Mouse (Mus musculus): ENCODE results near the gene Tmprss2. TPM values are rescaled to one million over a fixed set of nuclear protein-coding genes. Genes with fewer than 3 reads are reported as not detected.
A peak's percentile ranks its signal among the peaks of the same experiment; 100 is the strongest.

The Tmprss2 gene
- polyA plus RNA-seq (2015; fragmentation: Nextera tagmentation; extraction: Ambion mirVana) = 0.06 and 0.26 TPM in 2 replicates

GRCm38 (mm10) chr16:97610939-97611338 lies at the start of gene Tmprss2:
Gene Tmprss2 (minus strand): TSS chr16:97611195.
- Histone ChIP-seq H3K27ac (no peak within 1 kb of the TSS), H3K4me2 (peak within 1 kb of the TSS; percentile 73), H3K9ac (no peak within 1 kb of the TSS; the same call in 1 of the 2 replicates), H3K27me3 (replicated peaks) (peaks cover 37% of the 10 kb centered on the region), H3K9me3 (no peaks in the 10 kb centered on the region), H3K4me3 (peak within 1 kb of the TSS; percentile 38), H3K36me3 (replicated peaks) (no peaks in the 10 kb centered on the region), H3K4me1 (peaks cover 13% of the 10 kb centered on the region)
- ATAC-seq (replicated peaks) = no peak
- WGBS = 1% methylated on average over 30 of the region's 30 CpGs

- ATAC-seq (replicated peaks) = no peak
Observed at GRCm38 (mm10) chr16:97659225-97659658, 48.2 kb upstream of the Tmprss2 start.

GRCm38 (mm10) chr16:97658481-97658880 lies 47.5 kb upstream of the Tmprss2 start:
- no peak for ATAC-seq (replicated peaks)
- Histone ChIP-seq H3K4me2 (no peak overlapping the region), H3K9me3 (no peaks in the 10 kb centered on the region), H3K36me3 (replicated peaks) (no peaks in the 10 kb centered on the region), H3K9ac (no peak overlapping the region), H3K4me3 (no peak overlapping the region), H3K27ac (no peak overlapping the region), H3K27me3 (replicated peaks) (no peaks in the 10 kb centered on the region), H3K4me1 (no peaks in the 10 kb centered on the region)
- WGBS = 48% methylated on average over 6 of the region's 6 CpGs

More at GRCm38 (mm10) chr16:97659225-97659658, 48.2 kb upstream of the Tmprss2 start:
- Histone ChIP-seq H3K9me3 (no peaks in the 10 kb centered on the region), H3K4me1 (no peaks in the 10 kb centered on the region), H3K27me3 (replicated peaks) (no peaks in the 10 kb centered on the region), H3K9ac (no peak overlapping the region), H3K36me3 (replicated peaks) (no peaks in the 10 kb centered on the region), H3K4me2 (no peak overlapping the region), H3K4me3 (no peak overlapping the region), H3K27ac (no peak overlapping the region)
- WGBS = 7% methylated on average over 1 of the region's 1 CpGs

GRCm38 (mm10) chr16:97655800-97656199 lies 44.8 kb upstream of the Tmprss2 start:
- Histone ChIP-seq H3K27ac (no peak overlapping the region), H3K4me3 (no peak overlapping the region), H3K36me3 (replicated peaks) (no peaks in the 10 kb centered on the region), H3K27me3 (replicated peaks) (no peaks in the 10 kb centered on the region), H3K9ac (no peak overlapping the region), H3K4me1 (no peaks in the 10 kb centered on the region), H3K4me2 (no peak overlapping the region), H3K9me3 (no peaks in the 10 kb centered on the region)
- WGBS = 73% methylated on average over 2 of the region's 2 CpGs
- ATAC-seq (replicated peaks) = no peak

- no peak for ATAC-seq (replicated peaks)
- H3K36me3 ChIP-seq (replicated peaks) = no peaks in the 10 kb centered on the region
- no peak overlapping the region for H3K27ac ChIP-seq
- no peak overlapping the region for H3K4me2 ChIP-seq
- H3K4me3 ChIP-seq = no peak overlapping the region
- 79% methylated on average over 9 of the region's 9 CpGs for WGBS
- H3K27me3 ChIP-seq (replicated peaks) = no peaks in the 10 kb centered on the region
- no peaks in the 10 kb centered on the region for H3K9me3 ChIP-seq
- no peaks in the 10 kb centered on the region for H3K4me1 ChIP-seq
- no peak overlapping the region for H3K9ac ChIP-seq
Observed at GRCm38 (mm10) chr16:97649522-97650188, 38.7 kb upstream of the Tmprss2 start.

GRCm38 (mm10) chr16:97644681-97645080 lies 33.7 kb upstream of the Tmprss2 start:
- Histone ChIP-seq H3K4me2 (no peak overlapping the region), H3K36me3 (replicated peaks) (no peaks in the 10 kb centered on the region), H3K27me3 (replicated peaks) (no peaks in the 10 kb centered on the region), H3K27ac (no peak overlapping the region), H3K4me1 (no peaks in the 10 kb centered on the region), H3K9ac (no peak overlapping the region), H3K9me3 (no peaks in the 10 kb centered on the region), H3K4me3 (no peak overlapping the region)
- ATAC-seq (replicated peaks) = no peak

- Histone ChIP-seq H3K27ac (no peak overlapping the region), H3K36me3 (replicated peaks) (no peaks in the 10 kb centered on the region), H3K9me3 (no peaks in the 10 kb centered on the region), H3K4me3 (no peak overlapping the region), H3K4me2 (no peak overlapping the region), H3K9ac (no peak overlapping the region), H3K27me3 (replicated peaks) (no peaks in the 10 kb centered on the region), H3K4me1 (no peaks in the 10 kb centered on the region)
- WGBS = 94% methylated on average over 3 of the region's 3 CpGs
- no peak for ATAC-seq (replicated peaks)
Observed at GRCm38 (mm10) chr16:97639630-97640029, 28.6 kb upstream of the Tmprss2 start.

GRCm38 (mm10) chr16:97632880-97633484 lies 22.0 kb upstream of the Tmprss2 start:
- no peak overlapping the region for H3K4me2 ChIP-seq
- no peak overlapping the region for H3K9ac ChIP-seq
- no peak overlapping the region for H3K4me3 ChIP-seq
- no peaks in the 10 kb centered on the region for H3K4me1 ChIP-seq
- WGBS = 71% methylated on average over 4 of the region's 4 CpGs
- H3K9me3 ChIP-seq = no peaks in the 10 kb centered on the region
- H3K27me3 ChIP-seq (replicated peaks) = no peaks in the 10 kb centered on the region
- H3K36me3 ChIP-seq (replicated peaks) = no peaks in the 10 kb centered on the region
- H3K27ac ChIP-seq = no peak overlapping the region
- no peak for ATAC-seq (replicated peaks)

GRCm38 (mm10) chr16:97623166-97623565 lies 12.2 kb upstream of the Tmprss2 start:
- no peak overlapping the region for H3K27ac ChIP-seq
- no peaks in the 10 kb centered on the region for H3K4me1 ChIP-seq
- no peak overlapping the region for H3K4me3 ChIP-seq
- H3K9ac ChIP-seq = no peak overlapping the region
- no peak overlapping the region for H3K4me2 ChIP-seq
- H3K9me3 ChIP-seq = no peaks in the 10 kb centered on the region
- ATAC-seq (replicated peaks) = no peak
- WGBS = 79% methylated on average over 6 of the region's 6 CpGs
- H3K27me3 ChIP-seq (replicated peaks) = no peaks in the 10 kb centered on the region
- no peaks in the 10 kb centered on the region for H3K36me3 ChIP-seq (replicated peaks)

- 50% methylated on average over 2 of the region's 2 CpGs for WGBS
- Histone ChIP-seq H3K27me3 (replicated peaks) (no peaks in the 10 kb centered on the region), H3K4me3 (no peak overlapping the region), H3K36me3 (replicated peaks) (no peaks in the 10 kb centered on the region), H3K9ac (no peak overlapping the region), H3K27ac (no peak overlapping the region), H3K9me3 (no peaks in the 10 kb centered on the region), H3K4me2 (no peak overlapping the region), H3K4me1 (no peaks in the 10 kb centered on the region)
- ATAC-seq (replicated peaks) = no peak
Observed at GRCm38 (mm10) chr16:97622383-97622889, 11.4 kb upstream of the Tmprss2 start.

GRCm38 (mm10) chr16:97618285-97618684 lies 7.3 kb upstream of the Tmprss2 start:
- Histone ChIP-seq H3K9ac (no peak overlapping the region), H3K4me2 (no peak overlapping the region), H3K9me3 (no peaks in the 10 kb centered on the region), H3K27me3 (replicated peaks) (no peaks in the 10 kb centered on the region), H3K4me3 (no peak overlapping the region), H3K36me3 (replicated peaks) (no peaks in the 10 kb centered on the region), H3K27ac (no peak overlapping the region), H3K4me1 (no peaks in the 10 kb centered on the region)
- ATAC-seq (replicated peaks) = no peak
- 81% methylated on average over 2 of the region's 2 CpGs for WGBS

GRCm38 (mm10) chr16:97612009-97612408 lies 1.0 kb upstream of the Tmprss2 start:
- no peak overlapping the region for H3K4me3 ChIP-seq
- no peak overlapping the region for H3K9ac ChIP-seq
- no peak overlapping the region for H3K4me2 ChIP-seq
- H3K9me3 ChIP-seq = no peaks in the 10 kb centered on the region
- 71% methylated on average over 4 of the region's 4 CpGs for WGBS
- H3K27ac ChIP-seq = no peak overlapping the region
- peaks cover 37% of the 10 kb centered on the region for H3K27me3 ChIP-seq (replicated peaks)
- peaks cover 13% of the 10 kb centered on the region for H3K4me1 ChIP-seq
- ATAC-seq (replicated peaks) = no peak
- no peaks in the 10 kb centered on the region for H3K36me3 ChIP-seq (replicated peaks)

- Histone ChIP-seq H3K27ac (no peak overlapping the region), H3K4me1 (peaks cover 13% of the 10 kb centered on the region), H3K4me3 (peak overlapping the region; percentile 38), H3K36me3 (replicated peaks) (no peaks in the 10 kb centered on the region), H3K27me3 (replicated peaks) (peaks cover 37% of the 10 kb centered on the region), H3K9me3 (no peaks in the 10 kb centered on the region), H3K9ac (no peak overlapping the region), H3K4me2 (peak overlapping the region; percentile 73)
- WGBS = 5% methylated on average over 20 of the region's 20 CpGs
- no peak for ATAC-seq (replicated peaks)
Observed at GRCm38 (mm10) chr16:97610246-97610645, 749 bp downstream of the Tmprss2 start.

All from midbrain, embryonic 15.5 days (tissue).